Mouse (Mus musculus) brain, embryonic 14.5 days (tissue): ENCODE results near the gene Arrdc2. TPM values are rescaled to one million over a fixed set of nuclear protein-coding genes. Genes with fewer than 3 reads are reported as not detected.

Source experiments
- DNase-seq: peaks from one replicate; pipeline ENCODE4 v3.0.0-alpha.2; 2011; ENCODE audit warnings: low read depth
- CTCF ChIP-seq: fragments of 200-500 bp; IDR thresholded peaks from 2 replicates; pipeline ENCODE4 v1.5.1; 2012; ENCODE audit warnings: inconsistent platforms, mild to moderate bottlenecking, moderate library complexity, borderline replicate concordance; ENCODE audit not compliant: insufficient read depth, insufficient read length; ENCODE audit errors: extremely low read depth
- POLR2A ChIP-seq: fragments of 200-500 bp; IDR thresholded peaks from 2 replicates; pipeline ENCODE4 v1.6.1; 2012; ENCODE audit warnings: mild to moderate bottlenecking, inconsistent platforms, borderline replicate concordance; ENCODE audit not compliant: poor library complexity, insufficient read depth, insufficient read length, severe bottlenecking; ENCODE audit errors: extremely low read depth
- polyA plus RNA-seq: library from polyadenylated mRNA; depleted of rRNA; stranded (reverse); fragments of >200 nt; gene quantifications from 2 replicates; pipeline ENCODE4 v1.2.3, GENCODE M21; 2012; rRNA removed

The Arrdc2 gene
- polyA plus RNA-seq: 27.2 and 38.6 TPM in 2 replicates

GRCm38 (mm10) chr8:70839408-70840351, at the start of gene Arrdc2:
Gene Arrdc2 (minus strand): TSS chr8:70839720.
- TF ChIP-seq CTCF: no peak
- TF ChIP-seq POLR2A: peak; percentile 63; the same call in 1 of the 2 replicates
- peak; percentile 100 for DNase-seq

- TF ChIP-seq POLR2A (no peak), CTCF (no peak)
- no peak for DNase-seq
Observed at GRCm38 (mm10) chr8:70887669-70888068, 48.1 kb upstream of the Arrdc2 start.

DNA sequence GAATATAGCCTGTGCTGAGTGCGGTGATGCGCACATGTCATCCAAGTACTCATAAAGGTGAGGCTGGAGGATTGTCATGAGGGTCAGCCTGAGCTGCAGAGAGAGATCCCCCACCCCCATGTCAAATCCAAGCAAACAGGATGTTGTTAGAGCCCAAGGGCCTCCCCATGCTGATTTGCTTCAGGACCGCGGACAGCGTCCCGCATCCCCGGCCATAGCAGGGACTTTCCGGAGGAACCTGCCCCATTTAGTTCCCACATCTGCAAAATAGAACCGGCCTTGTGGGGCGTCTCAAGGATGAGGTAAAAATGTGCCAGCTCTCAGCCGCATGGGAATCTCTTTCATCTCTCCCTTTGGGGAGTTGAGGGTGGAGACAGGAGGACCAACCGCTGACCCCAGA, 46.1 kb upstream of the Arrdc2 start:
- DNase-seq: no peak
- TF ChIP-seq POLR2A (no peak), CTCF (no peak)

DNA sequence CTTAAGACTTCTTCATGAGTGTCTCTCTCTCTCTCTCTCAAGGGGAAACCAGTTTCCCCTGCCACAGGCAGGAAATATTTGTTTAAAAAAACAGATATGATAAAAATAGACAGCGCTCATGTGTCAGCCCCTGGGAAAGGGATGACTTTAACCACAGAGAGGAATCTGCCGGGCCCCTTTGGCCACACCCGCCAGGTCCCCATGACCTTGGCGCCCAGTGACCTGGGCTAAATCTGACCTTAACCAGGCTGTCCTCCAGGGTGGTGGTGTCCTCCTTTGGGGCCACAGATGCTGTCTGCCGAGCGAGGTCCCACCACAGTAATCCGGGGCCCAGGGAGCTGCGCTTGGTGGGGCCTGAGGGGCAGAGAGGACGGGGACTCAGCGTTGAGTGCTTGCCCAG, 45.2 kb upstream of the Arrdc2 start:
- DNase-seq: no peak
- TF ChIP-seq CTCF: no peak
- TF ChIP-seq POLR2A: no peak

- TF ChIP-seq POLR2A (no peak), CTCF (no peak)
- peak; percentile 10 for DNase-seq
Observed at GRCm38 (mm10) chr8:70884186-70884585, 44.7 kb upstream of the Arrdc2 start.

DNA sequence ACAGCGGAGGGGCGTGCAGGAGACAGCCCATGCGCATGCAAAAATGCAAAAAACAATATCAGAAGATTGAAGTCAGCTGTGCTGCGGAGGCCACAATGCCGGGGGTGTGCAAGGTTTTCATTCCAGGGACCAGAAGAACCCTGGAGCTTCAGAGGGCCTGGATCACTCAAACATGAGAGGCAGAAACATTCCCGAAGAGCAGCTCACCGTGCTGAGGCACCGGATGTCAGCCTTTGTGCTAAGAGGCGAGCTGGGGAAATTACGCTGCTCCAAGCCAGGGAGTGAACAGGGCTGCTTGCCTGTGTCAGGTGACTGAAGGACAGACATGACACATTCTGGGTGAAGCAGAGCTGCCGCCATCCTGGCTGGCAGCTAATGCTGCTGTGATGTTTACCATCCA, 41.0 kb upstream of the Arrdc2 start:
- no peak for TF ChIP-seq CTCF
- TF ChIP-seq POLR2A: no peak
- DNase-seq: no peak

GRCm38 (mm10) chr8:70880126-70880525, 40.6 kb upstream of the Arrdc2 start:
- TF ChIP-seq CTCF (no peak), POLR2A (no peak)
- peak; percentile 59 for DNase-seq

DNA sequence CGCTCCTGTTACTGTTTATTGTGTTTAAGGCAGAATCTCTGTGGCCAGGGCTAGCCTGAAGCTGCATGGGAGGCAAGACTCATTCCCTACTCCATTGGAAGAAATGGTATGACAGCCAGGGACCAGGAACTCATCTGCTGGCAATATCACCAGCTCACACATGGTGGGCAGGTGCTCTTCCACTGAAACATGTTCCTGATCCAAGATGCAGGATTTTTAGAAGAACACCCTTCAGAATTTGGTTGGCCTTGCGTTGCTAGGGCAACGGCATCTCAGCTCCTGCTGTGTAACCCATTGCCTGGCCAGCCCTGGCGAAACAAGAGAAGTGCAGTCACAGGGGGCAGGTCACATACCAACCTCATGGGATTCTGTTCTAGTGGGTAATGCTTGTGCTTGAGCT, 40.0 kb upstream of the Arrdc2 start:
- TF ChIP-seq CTCF: no peak
- no peak for TF ChIP-seq POLR2A
- DNase-seq: no peak

GRCm38 (mm10) chr8:70878178-70878577, 38.7 kb upstream of the Arrdc2 start:
- no peak for DNase-seq
- TF ChIP-seq CTCF: no peak

- TF ChIP-seq CTCF: no peak
- TF ChIP-seq POLR2A: no peak
- DNase-seq: no peak
Observed at GRCm38 (mm10) chr8:70876382-70876781, 36.9 kb upstream of the Arrdc2 start.

GRCm38 (mm10) chr8:70874441-70874840, 34.9 kb upstream of the Arrdc2 start:
- no peak for TF ChIP-seq CTCF
- TF ChIP-seq POLR2A: no peak
- no peak for DNase-seq

DNA sequence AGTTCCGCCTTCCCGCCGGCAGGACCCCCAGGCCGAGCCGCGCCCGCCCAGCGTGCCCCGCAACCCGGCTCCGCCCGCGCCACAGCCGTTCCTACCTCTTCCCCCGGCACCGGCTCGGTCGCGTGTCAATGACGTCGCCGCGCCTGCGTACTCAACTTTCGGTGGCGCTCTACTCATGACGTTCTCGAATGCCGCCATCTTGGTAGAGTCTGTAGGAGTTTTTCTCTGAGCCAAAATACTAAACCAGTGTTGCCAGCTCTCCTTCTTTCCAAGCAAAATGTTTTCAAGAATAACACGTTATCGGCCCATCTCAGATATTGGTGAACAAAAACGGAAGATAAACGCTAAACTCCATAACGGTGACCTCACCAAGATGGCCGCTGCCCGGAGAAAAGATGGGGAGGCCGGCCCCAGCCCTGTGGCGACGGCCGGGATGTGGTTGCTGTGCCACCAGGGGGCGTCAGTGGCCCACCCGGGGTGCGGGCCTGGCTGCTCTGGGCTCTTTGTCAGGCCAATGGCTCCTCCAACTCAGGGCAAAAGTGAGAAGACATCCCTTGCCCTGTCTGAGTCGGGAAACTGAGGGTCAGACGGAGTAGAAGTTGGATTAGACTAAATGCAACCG, 34.0 kb upstream of the Arrdc2 start, which contains the start of gene Ccdc124:
Gene Ccdc124, minus strand, starts transcription at position 572 of the 622 bp plus-strand sequence.
- TF ChIP-seq CTCF: peak; percentile 93
- TF ChIP-seq POLR2A: peak; percentile 87
- DNase-seq: peak; percentile 97

DNA sequence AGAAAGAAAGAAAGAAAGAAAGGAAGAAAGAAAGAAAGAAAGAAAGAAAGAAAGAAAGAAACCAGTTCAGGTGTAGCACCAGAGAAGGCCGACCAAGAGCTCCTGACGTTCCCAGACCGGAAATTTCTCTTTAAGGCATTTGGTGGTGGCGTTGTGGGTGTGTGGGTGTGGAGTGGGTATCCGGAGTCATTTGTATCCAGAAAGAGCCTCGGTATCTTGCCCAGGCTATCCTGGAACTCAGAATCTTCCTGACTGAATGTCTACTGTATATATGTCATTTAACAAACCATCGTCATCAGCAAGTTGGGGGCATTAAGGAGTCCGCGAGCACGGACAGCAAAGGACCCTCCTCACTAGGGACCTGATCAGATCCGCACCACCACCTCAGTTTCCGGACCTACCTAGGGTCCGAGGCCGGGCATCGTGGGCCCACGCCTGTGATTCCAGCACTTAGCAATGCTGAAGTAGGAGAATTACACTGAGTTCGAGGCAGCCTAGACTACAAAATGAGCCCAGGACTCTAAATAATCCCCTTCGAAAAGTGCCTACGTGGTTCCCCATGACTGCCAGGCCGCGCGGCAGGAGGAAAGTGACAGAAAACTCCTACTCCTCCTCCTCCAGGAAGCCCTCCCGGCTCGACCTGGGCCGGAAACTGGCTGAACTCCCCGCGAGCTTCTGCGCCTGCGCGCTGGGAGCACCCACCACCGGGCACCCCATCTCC, 33.3 kb upstream of the Arrdc2 start:
- DNase-seq: no peak
- TF ChIP-seq CTCF (no peak), POLR2A (no peak)

DNA sequence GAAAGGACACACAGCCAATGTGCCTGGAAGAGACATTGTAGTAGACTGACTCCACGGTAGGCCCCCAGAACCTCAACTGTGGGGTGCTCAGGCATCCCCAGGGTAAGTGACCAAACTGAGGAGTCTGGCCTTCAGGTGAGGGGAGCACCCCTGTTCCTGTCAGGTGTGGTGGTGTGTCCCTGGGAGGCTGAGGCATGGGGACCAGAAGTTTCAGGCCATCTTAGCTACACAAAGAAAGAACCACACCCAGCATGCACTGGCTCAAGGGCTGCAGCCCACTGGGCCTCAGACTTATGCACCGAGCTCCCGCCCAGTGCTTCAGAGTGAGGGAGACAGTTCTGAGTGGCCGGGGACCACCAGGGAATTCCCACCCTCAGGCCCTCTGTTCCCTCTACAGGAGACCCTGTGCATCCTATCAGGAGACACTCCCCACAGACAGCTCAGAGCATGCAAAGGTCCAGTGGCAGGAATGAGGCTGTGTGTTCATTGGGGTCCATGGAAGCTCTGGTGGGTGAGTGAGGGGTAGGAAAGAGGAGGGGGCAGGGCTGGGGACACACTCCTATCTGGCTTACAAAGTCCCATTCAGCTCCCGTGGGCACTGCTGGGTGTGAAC, 31.8 kb upstream of the Arrdc2 start:
- no peak for TF ChIP-seq POLR2A
- TF ChIP-seq CTCF: no peak

More for the DNA sequence above, 31.8 kb upstream of the Arrdc2 start:
- no peak for DNase-seq
